Mouse (Mus musculus): ENCODE measurements around the gene Chmp5.
A peak's percentile ranks its signal among the peaks of the same experiment; 100 is the strongest.

Gene Chmp5

DNA sequence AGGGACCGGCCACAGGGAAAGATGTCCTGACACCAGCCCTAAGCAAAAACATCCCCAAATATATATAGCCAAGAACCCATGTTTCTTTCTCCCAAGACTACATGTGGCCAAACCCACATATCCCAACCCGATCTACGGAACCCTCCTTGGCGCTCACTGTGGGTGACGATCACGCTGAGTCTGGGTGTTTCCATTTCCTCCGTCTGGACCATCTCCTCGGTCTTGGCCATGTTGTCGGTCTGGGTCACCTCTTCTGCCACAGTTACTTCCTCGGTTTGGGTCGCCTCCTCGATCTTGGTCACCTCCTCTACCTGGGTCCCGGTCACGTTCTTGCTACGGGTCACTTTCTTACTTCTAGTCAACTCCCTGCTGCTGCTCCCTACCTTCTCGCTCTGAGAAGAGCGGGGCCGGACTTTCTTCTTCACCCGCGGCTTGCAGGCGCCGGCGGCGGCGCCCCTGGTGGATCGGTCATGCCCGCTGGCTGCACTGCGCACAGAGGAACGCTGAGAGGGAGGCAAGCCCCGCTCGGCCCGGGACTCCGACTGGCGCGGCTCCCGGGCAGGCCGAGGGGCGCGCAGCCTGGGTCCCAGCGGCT lies 545 bp upstream of the Chmp5 start:
- DNase-seq, result no peak

DNA sequence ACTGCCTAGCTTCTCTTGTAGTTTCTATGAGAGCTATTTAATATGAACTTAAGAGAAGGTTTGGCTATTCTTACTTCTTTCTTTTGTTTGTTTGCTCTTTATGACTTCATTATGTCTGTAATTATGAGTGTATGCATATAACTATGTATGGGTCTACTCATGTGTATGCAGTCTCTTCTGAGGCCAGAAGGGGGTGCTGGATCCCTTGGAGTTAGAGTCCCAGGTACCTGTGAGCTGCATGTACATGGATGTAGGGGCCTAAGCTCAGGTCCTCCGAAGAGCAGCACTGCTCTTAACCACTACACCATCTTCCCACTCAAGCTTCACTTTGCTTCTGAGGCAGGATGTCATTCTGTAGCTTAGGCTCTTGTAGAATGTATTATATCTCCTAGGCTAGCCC lies 5.3 kb downstream of the Chmp5 start:
- DNase-seq, result no peak

DNA sequence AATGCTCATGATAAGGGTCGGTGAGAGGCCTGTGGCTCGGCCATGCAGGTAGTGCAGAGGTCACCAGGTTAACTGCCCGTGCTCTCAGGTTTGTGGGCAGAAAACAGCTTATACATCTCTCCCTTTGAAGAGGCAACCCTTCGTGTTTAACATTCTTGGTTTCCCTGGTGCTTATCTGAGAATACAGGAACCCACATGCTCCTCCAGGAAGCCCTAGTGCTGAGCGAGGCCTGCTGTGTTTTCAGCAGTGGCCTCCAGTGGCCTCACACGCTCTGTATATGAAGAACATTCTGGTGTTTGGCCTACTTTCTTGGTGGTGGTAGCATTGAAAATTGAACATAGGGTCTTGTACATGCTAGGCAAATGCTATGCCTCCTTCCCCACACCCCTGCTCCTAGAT lies 7.7 kb downstream of the Chmp5 start:
- no peak for DNase-seq

DNA sequence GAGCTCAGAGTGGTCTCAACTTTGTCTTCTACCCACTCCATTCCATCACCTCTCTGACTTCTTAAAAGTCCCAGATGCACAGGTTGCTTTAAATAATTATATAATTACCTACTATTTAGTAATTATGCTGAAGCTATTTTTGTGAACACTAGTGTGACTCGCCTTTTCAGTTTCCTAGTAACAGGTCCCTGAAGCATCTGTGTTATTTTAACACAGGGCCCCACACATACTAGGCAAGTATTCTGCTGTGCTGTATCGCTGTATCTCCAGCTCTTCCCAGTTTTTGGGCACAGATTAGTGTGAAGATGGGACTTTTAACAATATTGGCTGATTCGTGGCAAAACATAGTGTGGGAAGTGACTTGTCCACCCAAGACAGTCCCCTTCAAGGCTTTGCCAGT lies 15.3 kb downstream of the Chmp5 start:
- DNase-seq, result no peak

DNA sequence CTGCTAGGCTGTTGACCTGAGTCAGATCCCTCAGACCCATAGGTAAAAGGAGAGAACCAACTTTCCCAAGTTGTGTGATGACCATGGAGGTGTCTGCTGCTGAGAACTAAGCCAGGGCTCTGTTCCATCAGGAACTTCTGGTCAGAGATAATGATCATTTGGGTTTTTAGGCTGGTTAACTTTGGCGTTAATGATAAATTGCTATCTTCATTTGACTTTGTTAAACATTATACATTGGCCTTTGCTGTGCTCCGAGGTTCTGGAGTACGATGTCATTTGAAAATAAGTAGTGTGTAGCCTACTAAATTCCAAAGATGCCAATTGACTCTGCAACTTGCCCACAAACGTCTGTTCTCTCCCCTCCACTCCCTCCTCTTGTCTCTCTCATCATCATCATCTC lies 21.0 kb downstream of the Chmp5 start:
- no peak for DNase-seq

DNA sequence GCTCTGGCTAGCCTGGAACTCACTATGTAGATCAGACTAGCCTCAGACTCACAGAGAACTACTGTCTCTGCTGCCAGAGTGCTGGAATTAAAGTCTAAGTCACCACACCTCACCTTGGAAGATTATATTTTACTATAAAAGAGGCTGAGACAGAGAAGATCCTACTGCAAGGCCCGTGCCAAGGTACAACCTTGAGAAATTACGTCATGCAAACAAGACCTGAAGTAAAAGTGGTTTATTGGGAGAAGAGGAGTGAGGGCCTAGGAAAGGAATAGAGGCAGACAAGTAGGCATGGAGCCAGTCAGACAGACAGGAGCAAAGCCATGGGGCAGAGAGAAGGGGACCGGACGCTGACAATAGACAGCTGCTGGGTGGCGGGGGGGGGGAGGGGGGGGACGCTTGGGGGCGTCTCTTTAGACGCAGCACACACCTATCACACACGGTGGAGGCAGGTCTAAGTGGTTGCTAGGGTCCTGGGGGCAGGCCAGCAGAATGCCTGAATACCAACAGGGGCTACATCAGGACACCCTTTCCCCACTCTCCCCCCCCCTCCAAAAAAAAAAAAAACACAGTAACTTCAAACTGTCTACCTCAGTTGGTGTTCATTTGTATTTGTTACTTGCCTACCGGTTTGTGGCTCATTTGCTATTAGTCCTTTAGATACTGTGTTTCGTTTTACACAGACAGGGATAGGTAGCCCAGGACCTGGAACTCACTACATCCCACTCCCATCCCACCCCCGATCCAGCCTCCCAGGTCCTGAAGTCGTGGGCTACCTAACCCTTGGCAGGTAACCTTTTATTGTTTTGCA lies 21.8 kb downstream of the Chmp5 start:
- DNase-seq, result no peak

DNA sequence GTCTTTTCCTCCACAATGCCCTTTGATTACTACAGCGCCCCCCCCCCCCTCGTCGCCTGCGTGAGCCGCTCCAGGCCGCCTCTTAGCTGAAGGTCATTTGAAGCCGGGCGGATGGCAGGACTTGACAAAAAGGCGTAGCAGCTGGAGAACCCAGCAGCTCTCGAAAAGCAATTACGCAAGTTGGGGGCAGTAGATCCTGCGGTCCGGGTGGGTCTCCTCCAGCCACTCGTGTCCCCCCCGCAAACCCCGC lies 22.3 kb downstream of the Chmp5 start:
- no peak for DNase-seq

DNA sequence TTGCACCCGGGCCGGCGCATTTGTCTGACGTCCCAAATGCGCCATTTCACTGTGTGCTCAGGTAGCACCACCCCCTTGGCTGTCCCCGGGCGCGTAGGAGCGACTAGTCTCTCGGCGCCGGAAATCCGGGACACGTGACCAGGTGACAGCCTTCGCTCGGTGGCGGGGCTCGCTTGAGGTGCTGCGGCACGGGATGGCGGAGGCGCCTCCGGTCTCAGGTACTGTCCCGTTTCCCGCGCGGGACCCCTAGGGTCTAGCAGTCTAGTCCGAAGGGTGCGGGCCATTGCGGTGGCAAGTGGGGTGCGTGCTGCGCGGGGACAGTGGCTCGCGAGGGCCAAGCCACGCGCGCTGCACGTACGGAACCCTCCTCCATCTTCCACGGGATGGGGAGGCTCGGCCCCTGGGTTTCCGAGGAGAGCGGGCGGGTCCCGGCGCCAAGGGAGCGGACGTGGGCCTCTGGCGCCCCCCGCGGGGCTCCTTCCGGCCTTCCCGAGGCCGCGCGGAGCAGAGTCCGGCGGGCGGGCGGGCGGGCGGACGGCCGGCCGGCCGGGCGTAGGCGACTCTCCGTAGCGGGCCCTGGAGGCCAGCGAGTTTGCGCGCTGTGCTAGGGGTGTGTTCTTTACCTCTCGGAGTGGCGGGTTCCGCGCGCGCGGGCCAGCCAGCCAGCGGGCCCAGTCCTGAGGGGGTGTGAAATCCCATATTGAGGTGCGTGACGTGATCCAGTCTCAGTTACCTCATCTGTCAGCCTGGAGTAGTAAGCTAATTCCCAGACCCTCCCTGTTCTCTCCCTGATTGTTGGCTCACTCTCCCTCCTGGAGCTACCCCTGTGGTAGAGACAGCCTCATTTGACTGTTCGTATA lies 22.9 kb downstream of the Chmp5 start, which contains the start of gene Nfx1:
Gene Nfx1 (plus strand): TSS at position 65 of the 860 bp plus-strand sequence.
- DNase-seq, result peak; percentile 94

DNA sequence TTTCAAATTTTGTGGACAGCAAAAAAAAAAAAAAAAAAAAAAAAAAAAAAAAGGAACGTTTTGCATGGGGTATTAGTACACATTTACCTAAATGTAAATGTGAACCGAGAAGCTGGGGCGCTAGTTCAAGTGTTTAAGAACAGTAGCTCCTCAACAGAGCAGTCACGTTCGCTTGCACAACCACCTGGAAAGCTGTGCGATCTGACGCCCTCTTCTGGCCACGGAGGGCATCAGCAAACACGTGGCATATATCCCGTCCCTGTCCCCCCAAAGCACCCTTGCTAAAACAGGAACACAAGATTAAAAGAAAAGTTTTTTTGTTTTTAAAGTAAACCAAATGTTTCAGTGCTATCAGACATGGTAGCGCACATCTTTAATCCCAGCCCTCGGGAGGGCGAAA lies 23.5 kb downstream of the Chmp5 start:
- DNase-seq, result peak in 1 of 2 experiments; percentile 22

DNA sequence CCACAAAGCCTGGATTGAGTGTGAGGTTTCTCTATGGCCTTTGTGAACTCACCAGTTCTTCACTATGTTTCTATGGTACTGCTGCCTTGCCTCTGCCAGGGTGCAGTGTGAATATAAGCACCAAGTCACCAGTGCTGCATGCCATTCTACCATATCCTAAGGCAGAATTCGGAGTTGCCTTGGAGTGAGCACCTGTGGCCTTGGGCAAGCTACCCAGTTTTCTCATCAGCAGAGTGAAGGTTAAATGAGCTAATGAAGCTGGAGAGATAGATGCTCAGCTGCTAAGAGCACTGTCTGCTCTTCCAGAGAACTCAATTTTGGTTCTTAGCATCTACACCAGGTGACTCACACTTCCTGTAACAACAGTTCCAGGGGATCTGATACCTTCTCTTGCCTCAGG lies 25.8 kb downstream of the Chmp5 start:
- DNase-seq, result no peak

DNA sequence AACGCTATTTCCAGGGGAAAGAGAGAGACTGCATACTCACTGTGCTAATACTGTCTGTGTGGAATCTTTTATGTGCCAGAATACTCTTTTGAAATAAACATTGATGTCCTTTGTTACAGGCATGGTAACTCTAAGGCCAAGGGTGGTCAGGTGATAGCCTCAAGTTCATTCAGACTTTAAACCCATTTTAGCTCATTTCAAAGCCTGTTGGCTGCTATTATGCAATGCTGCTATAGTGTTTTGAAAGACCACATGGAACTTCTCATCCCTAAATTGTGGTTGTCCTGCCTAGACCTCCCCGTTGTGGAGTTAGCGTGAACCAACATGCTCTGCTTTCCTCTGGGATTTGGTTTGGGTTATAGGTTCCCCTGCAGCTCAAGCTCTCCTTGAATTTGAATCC lies 27.5 kb downstream of the Chmp5 start:
- no peak for DNase-seq

DNA sequence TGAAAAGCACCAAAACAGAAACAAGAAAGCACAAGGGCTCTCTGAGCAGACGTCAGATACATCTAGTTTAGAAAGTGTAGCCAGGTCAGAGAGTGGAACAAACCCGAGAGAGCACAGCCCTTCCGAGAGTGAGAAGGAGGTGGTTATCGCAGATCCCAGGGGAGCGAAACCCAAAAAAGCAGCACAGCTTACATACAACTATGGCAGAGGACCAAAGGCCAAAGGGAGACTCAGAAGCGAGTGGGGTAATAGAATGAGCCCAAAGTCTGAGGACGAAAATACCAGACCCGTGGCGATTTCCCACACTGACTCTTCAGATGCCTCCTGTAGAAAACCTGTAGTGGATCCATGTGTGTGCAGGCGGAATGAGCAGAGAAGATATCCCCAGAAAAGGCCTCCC lies 28.4 kb downstream of the Chmp5 start:
- DNase-seq, result no peak

DNA sequence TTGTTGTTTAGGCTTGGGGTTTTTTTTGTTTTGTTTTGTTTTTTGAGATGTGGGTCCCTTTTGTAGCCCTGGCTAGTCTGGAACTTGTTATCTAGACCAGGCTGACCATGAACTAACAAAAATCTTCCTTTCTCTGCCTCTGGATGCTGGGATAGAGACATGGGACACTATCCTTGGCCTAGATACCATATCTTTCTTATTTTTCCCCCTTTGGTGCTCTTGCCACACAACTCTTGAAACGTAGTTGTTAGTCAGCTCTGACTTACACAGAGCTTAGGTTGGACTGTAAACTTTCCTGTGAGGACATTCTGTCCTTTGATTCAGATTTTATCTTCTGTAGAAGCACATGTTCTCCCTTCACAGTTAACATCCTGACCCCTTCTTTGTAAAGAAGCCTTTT lies 31.2 kb downstream of the Chmp5 start:
- DNase-seq, result no peak

DNA sequence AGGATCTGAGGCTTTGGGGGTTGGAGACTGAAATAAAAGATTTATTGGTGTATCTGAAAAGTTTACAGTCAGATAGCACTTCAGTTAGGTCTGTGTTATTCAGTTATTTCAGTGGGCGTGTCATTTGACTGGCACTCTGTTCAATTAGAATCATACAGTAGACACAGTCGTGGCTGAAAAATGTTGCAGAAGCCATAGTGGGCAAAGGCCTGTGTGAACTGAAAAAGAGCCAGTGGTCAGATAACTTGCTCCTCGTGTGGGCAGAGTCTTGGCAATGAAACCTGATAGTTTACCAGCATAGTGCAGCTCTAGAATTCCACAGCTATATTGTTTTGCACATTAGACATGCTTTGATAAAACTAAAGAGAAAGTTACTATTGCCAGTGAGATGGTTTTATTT lies 34.3 kb downstream of the Chmp5 start:
- DNase-seq, result no peak

DNA sequence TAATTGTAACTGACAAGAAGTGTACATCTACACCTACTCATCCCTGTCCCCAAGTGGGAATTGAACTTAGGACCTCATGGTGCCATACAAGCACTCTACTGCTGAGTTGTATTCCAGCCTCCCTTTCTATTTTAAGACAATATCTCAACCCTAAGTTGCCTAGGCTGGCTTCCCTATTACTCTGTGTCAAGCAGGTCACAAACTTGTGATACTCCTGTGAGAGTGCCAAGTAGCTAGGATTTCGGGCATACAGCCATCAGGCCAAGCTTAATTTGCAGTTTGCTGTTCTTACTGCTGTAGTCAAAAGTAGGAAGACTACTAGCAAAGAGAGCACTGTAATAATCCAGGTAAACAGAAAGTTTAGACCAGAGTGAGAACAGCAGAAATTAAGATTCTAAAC lies 35.5 kb downstream of the Chmp5 start:
- DNase-seq, result no peak

DNA sequence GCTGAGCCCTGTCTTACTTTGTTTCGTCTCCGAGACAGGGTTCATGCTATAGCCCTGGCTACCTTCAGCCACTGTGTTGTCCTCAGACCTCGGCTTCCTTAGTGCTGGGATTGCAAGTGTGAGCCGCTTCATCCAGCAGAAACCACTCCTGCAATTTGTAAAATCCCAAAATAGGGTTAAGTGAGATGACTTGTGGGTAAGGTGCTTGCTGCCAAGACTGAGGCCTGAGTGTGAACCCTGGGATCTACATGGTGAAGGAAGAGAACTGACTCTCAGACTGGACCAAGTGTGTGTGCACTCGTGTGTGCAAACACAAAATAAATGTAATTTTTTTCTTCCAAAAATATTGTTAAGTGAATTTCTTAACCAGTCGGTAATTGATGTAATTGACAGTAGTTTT lies 41.4 kb downstream of the Chmp5 start:
- no peak for DNase-seq

DNA sequence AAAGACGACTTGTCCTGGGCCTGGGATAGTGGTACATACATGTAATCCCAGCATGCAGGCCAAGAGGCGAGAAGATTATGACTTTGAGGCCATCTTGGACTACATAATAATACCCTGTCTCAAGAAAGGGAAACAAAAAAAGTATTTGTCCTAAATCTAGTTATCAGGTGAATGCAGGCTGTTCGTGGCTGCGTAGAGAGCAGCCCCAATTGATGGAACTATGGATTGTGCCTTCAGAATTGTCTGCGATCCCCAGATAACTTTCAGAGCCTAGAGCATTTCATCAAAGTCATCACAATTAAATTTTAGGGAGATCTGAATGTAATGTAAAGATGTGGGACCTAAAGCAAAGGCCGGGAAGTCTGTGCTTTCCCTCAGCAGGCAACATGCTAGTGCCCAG lies 48.1 kb downstream of the Chmp5 start:
- DNase-seq, result no peak

DNA sequence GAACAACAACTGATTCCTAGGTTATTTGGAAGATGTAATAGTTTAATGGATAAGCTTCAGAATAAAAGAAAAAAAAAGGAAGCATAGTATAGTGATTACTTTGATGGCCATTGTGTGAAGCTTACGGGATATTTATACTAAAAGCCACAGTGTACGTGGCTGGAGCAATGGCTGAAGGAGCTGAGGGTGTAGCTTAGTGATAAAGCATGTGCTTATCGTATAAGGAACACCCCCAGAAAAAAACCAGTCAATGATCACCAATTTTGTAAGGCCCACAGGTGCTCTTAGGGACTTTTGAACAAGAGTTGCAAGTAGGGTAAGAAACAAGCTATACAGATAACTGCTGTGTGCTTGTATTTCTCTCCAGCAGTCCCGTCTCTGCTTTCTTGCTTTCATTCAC lies 49.7 kb downstream of the Chmp5 start:
- DNase-seq, result no peak

DNA sequence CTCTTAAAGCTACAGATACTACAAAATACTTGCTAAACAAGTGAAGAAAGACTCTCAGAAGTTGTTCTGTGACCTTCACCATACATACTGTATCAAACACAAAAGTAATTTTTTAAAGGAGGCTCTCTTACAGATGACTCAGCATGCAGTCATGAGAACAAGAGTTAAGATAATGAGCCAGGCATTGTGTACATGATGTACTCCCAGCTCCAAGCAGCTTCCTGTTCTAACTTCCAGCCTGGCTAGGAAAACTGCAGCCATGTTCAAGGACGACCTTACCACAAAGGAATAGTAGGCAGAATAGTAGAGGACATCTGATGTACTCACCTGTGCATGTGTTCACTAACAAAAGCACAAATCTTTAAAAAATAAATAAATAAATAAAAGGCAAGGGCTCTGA lies 52.1 kb downstream of the Chmp5 start:
- no peak for DNase-seq

DNA sequence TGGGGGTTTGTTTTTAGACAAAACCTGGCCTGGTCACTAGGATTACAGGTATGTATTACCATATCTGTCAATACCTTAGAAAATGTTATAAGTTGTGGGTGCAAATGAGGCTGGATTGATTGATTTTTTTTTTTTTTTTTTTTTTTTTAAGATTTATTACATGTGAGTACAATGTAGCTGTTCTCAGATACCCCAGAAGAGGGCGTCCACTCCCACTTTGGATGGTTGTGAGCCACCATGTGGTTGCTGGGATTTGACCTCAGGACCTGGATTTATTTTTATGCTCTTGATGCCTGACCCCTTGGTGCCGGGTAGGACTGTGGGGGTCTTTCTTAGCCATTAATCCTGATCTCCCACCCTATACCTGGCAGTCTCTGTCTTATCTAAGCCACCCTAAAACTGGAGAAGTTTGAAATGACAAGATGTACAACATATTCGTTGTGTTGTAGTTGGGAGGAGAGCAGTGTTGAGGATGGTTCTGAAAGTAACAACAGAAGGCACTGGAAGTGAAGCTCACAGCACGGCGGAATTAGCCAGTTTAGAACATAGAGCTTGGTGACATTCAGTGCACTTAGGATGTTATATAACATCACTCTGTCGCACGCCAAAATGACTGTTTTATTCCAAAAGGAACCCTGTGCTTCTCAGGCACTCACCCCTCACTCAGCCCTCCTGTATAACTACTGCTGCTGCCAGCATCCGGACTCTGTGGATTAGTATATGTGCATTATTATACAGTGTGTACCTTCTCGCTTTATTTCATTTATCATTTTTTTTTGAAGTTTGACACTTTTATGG lies 52.8 kb downstream of the Chmp5 start:
- DNase-seq, result no peak

DNA sequence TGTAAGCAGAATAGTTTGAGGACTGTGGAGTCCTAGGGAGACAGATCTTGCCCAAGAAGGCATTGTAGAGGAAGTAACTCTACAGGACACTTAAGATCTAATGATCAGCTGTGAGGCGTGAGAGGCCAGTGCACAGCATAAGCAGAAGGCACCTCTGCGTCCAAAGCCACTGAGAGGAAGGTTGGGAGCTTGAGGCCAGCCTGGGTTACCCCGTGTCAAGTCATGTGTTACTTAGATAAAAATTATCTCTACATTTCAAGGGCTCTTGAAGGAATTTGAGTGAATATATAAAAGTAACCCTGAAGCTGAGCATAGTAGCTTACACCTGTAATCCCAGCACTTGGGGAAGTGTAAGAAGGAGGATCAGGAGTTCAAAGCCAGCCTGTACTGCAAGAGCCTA lies 65.1 kb downstream of the Chmp5 start:
- no peak for DNase-seq
